ENCODE assay signal across 8 mouse cellular contexts in genomic region chr5:134350660-134351059, GRCm38 (mm10). TPM values are rescaled to one million over a fixed set of nuclear protein-coding genes. Genes with fewer than 3 reads are reported as not detected.
DNase-seq lines count a peak whose midpoint lies in the region; ATAC-seq and TF ChIP-seq lines count a peak whose summit lies in the region.

No protein-coding gene starts in this region.

- no peaks in the 10 kb centered on the region for H3K27me3 ChIP-seq in C2C12 (ENCODE audit: control insufficient read depth, insufficient read depth, insufficient read length)
- H3K27me3 ChIP-seq in intestine, embryonic 15.5 days (replicated peaks) = no peaks in the 10 kb centered on the region
- H3K27me3 ChIP-seq in liver, embryonic 12.5 days (replicated peaks) = 0 out of 2 replicates have a peak, but pooled peaks cover 4% of the 10 kb centered on the region

- no peak overlapping the region for H3K4me3 ChIP-seq in C2C12 (ENCODE audit: insufficient read depth, poor library complexity, severe bottlenecking)
- H3K4me3 ChIP-seq in intestine, embryonic 15.5 days (replicated peaks) = no peak overlapping the region
- H3K4me3 ChIP-seq in liver, embryonic 12.5 days = 0 out of 2 replicates have a peak overlapping the region, but pooled peaks have one; percentile 11

- no peaks in the 10 kb centered on the region for H3K79me2 ChIP-seq in C2C12 (ENCODE audit: control insufficient read depth, insufficient read depth)

- H3K79me3 ChIP-seq in C2C12 (ENCODE audit: low read depth) = no peaks in the 10 kb centered on the region

- peak; percentile 92 for DNase-seq in R1 (ENCODE audit: low read depth, low spot score)
- DNase-seq in embryo, embryonic 11 days = peak; percentile 73
- DNase-seq in testis, postnatal 14 days (ENCODE audit: low spot score) = peak; percentile 69

- peak overlapping the region; percentile 53 for H3ac ChIP-seq in C2C12 (ENCODE audit: control insufficient read depth, insufficient read length, low read depth)

- no peak overlapping the region for H3K27ac ChIP-seq in intestine, embryonic 15.5 days
- no peak overlapping the region for H3K27ac ChIP-seq in liver, embryonic 12.5 days

- H3K9ac ChIP-seq in intestine, embryonic 15.5 days = no peak overlapping the region
- H3K9ac ChIP-seq in liver, embryonic 12.5 days = peak overlapping the region; percentile 31

- H3K4me1 ChIP-seq in intestine, embryonic 15.5 days (replicated peaks) = peaks cover 5% of the 10 kb centered on the region; the same call in 1 of the 2 replicates
- H3K4me1 ChIP-seq in liver, embryonic 12.5 days = peaks cover 18% of the 10 kb centered on the region

- no peak for TF ChIP-seq CTCF in C2C12 (IDR thresholded peaks at IDR 0.05; ENCODE audit: control insufficient read depth, insufficient read depth, insufficient read length)

- H3K9me3 ChIP-seq in intestine, embryonic 15.5 days = no peaks in the 10 kb centered on the region
- no peaks in the 10 kb centered on the region for H3K9me3 ChIP-seq in liver, embryonic 12.5 days (replicated peaks)

- WGBS in intestine, embryonic 15.5 days = 7% methylated on average over 10 of the region's 10 CpGs
- 9% methylated on average over 10 of the region's 10 CpGs for WGBS in liver, embryonic 12.5 days (ENCODE audit: insufficient replicate concordance)

- ATAC-seq in granulocyte monocyte progenitor cell, adult 5-6 weeks (replicated peaks; ENCODE audit: poor library complexity, severe bottlenecking) = peak; percentile 85
- ATAC-seq in intestine, embryonic 15.5 days = peak; percentile 95
- ATAC-seq in liver, embryonic 12.5 days = peak; percentile 93
- ATAC-seq in monocyte, adult 5-6 weeks (replicated peaks; ENCODE audit: insufficient number of reproducible peaks, low FRiP score, low TSS enrichment, poor library complexity, severe bottlenecking) = peak; percentile 80

- H3K36me3 ChIP-seq in C2C12 (ENCODE audit: control insufficient read depth, insufficient read depth) = no peaks in the 10 kb centered on the region
- no peaks in the 10 kb centered on the region for H3K36me3 ChIP-seq in intestine, embryonic 15.5 days
- no peaks in the 10 kb centered on the region for H3K36me3 ChIP-seq in liver, embryonic 12.5 days

- peak overlapping the region; percentile 38 for H3K4me2 ChIP-seq in intestine, embryonic 15.5 days (replicated peaks)
- peak overlapping the region; percentile 47 for H3K4me2 ChIP-seq in liver, embryonic 12.5 days

TF ChIP-seq in C2C12, 6 proteins besides CTCF, POLR2A, EP300 and RAD21:
- TF ChIP-seq USF1 (IDR thresholded peaks at IDR 0.05; ENCODE audit: low read depth) (no peak), MYOD1 (IDR thresholded peaks at IDR 0.05; ENCODE audit: control insufficient read depth, insufficient read length, low read depth) (no peak), MAX (IDR thresholded peaks at IDR 0.05) (no peak), MYOG (IDR thresholded peaks at IDR 0.05; ENCODE audit: control insufficient read depth, extremely low read depth, insufficient read length) (no peak), CEBPB (IDR thresholded peaks at IDR 0.05; ENCODE audit: low read depth) (no peak), FOSL1 (IDR thresholded peaks at IDR 0.05; ENCODE audit: insufficient read depth, low read length, poor library complexity, severe bottlenecking) (no peak)

RNA-seq across cellular contexts. Expression of gene Gtf2i, which starts 36.1 kb away (rescaled TPM):
- polyA plus RNA-seq in C2C12 (2012; fragmentation: generic; extraction: Trizol) = 75.9 TPM
- total RNA-seq in granulocyte monocyte progenitor cell, adult 5-6 weeks (2014; fragmentation: Nextera tagmentation) = 139 and 142 TPM in 2 replicates
- 49.9 and 63.1 TPM in 2 replicates for total RNA-seq in granulocyte monocyte progenitor cell, adult 5-6 weeks (2017)
- polyA plus RNA-seq in intestine, embryonic 15.5 days (2015; fragmentation: Nextera tagmentation; extraction: Ambion mirVana) = 125 and 137 TPM in 2 replicates
- polyA plus RNA-seq in liver, embryonic 12.5 days (2016; fragmentation: Nextera tagmentation; extraction: Ambion mirVana) = 65.4 and 65.6 TPM in 2 replicates
- total RNA-seq in monocyte, adult 5-6 weeks (2017) = 22.4 to 40.1 TPM (median 30.9 TPM) in 3 replicates
